Mouse (Mus musculus) erythroblast, embryonic 14.5 days (primary cell): ENCODE results near the gene Olfr376.

Experiments
- GATA1 ChIP-seq: IDR thresholded peaks from 2 replicates; pipeline ENCODE4 v1.6.1; 2012; ENCODE audit warnings: low read length, inconsistent platforms, mixed read lengths
- TAL1 ChIP-seq: IDR thresholded peaks from 3 replicates; pipeline ENCODE4 v1.6.1; 2012; ENCODE audit warnings: low read length, inconsistent platforms, mixed read lengths

DNA sequence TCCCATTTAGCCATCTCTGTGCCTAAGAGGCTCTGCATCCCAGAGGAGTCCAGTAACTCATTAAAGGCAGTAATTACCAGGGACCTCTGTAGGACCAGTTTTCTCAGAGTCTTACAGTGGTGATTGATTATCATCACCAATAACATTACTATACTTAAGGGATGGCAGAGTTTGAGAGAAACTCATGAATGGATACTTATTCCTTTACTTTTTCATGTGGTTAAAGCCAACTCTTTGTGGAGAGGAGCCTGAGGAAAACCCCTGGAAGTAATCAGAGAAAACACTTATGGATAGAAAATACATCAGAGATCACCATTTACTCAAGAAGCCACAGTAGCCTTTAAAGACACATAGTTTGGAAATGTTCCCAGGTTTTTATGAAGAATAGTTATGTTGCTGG lies 28.5 kb downstream of the Olfr376 start, which contains the start of gene Olfr1:
- no peak for TF ChIP-seq GATA1
- no peak for TF ChIP-seq TAL1
